Mouse (Mus musculus) lung, postnatal 36 days (tissue): Measurements from ENCODE around the gene Rac1.
"Not testable (repeated sequence)": the region's sequence is repeated elsewhere in the genome, so short reads cannot be mapped to it uniquely, and the experiment has no call there.

Experiments
- DNase-seq: peaks from one replicate; pipeline ENCODE4 v3.0.0; 2022; ENCODE audit warnings: mixed read lengths

Rac1 gene

DNA sequence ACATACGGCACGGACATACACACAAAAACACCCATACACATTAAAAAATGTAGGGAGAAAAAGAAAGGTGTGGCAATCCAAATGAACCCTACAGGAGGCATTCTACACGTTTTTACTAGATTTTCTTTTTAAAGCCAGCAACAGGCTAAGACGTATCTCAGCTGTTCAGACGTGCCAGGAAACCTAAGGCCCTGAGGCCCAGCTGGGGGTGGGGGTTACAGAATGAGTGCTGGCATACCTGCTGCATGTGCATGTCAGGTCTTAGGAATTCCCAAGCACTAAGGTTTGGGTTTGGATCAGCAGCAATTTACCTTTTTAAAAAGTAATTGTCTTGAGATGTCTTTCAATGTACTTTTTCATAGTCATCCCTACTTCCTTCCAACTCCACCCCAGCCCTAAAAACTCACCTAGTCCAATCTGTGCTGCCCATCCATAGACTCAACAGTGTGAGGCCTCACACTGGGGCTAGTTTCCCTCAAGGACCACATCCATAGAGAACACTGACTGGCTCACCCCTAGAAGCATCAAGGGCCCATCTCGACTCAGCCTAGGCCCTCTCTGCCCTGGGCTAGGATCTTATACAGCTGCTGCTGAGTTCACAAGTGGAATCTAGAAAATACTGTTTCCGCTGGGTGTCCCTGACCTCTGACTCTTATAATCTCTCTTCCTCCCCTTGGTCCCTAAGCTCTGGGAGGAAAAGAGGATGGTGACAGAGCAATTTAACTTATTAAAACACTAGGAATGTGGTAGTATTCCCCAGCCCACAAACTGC, 2.2 kb downstream of the Rac1 start:
- no peak for DNase-seq

- no peak for DNase-seq
Observed at GRCm38 (mm10) chr5:143522882-143523281, 5.0 kb downstream of the Rac1 start.

DNA sequence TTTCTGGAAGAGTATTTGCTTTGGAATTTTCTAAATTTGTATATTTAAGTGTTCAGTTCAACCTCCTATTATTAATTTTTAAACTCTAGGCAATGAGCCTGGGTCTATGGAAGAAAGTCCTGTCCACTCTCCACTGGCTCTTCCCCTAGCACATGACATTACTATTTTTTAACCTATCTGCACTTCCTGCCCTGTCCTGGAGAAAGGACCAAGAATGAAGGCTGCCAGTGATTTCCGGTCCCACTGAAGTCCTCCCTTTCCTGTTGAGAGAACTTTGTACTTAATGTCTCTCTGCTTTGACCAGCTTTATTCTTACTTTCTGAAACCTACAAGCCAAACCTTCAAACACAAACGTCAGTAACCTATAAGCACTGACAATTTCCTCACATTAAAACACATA, 7.4 kb downstream of the Rac1 start:
- peak; percentile 72 for DNase-seq

DNA sequence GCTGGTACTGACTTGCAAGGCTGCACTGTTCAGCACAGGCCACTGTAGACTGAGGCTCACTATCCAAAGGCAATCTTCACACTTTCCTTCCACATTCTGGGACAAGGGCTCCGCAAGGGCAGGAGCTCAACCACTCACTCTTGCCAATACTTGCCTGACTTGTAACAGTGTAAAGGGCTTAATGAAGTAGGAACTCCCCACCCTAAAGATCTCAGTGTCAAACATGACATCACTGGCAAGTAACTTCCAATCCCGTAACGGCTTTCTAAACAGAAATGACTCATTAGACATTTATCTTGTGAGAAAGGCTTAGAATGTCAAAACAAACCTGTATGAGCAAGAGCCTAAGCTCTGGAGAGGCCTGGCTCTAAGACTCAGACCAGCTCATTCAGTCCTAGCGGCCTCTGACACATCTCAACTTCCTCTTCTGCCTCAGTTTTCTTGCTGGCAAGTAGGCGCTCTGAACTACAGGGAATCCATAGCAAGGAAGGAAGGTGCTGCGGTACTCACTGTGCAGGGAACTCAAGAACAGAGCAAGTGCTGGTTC, 9.7 kb downstream of the Rac1 start:
- DNase-seq: peak; percentile 47

- DNase-seq: peak; percentile 55
Observed at GRCm38 (mm10) chr5:143517436-143517835, 10.4 kb downstream of the Rac1 start.

GRCm38 (mm10) chr5:143517005-143517404, 10.8 kb downstream of the Rac1 start:
- DNase-seq: no peak

- DNase-seq: no peak
Observed at GRCm38 (mm10) chr5:143514878-143515277, 13.0 kb downstream of the Rac1 start.

DNA sequence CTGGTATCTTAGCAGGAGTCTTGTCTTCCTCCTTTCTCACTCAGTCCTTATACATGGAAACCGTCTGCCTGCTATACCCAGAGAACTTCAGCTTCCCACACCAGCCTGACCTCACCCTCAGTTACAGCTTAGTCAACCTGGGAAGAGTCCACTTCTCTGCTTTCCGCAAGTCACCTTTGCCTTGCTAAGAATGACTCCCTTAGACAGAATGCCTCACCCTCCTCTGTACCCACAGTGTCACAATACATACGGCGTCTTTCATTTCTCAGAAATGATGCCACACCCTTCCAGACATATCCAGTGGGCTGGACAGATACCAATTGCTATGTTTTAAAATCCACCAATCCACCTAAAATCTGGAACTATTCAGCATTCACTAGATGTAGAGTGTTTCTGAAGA, 15.5 kb downstream of the Rac1 start:
- DNase-seq: peak; percentile 56

DNA sequence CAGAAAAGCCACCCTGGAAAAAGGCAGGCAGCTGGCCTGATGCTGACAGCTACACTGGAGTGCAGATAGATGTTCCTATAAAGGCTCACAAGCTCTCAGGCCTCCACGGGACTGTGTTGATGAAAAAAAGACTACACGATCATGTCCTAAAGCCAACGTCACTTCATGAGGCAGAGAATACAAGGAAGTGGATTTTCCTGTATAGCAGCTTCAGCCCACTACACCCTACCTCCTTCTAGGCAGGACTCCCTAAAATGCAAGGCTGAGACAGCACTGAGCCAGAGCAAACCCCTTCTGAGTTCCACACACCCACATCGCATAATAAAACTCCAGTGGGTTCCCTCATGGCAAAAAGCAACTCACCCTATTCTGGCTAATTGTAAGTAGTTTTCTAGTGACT, 16.3 kb downstream of the Rac1 start:
- DNase-seq: peak; percentile 51

DNA sequence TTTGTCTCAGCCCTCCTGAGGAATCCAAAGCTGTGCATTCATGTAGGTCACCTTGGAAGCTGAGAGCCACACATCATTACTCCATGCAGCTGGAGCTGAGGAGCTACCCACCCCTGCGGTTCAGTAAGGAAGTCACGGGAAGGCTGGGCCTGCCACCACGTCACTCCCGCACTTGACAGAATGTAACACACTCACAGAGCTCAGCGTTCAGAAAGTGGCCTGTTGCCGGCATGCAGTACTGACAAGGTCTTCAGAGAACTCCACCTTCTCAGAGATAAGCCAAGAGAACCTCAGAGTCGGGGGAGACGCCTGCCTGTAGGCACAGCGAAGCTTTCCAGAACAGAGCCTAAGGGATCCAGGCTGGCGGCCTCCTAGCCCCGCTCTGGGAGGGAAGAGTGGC, 18.1 kb downstream of the Rac1 start:
- peak; percentile 76 for DNase-seq

GRCm38 (mm10) chr5:143509294-143509693, 18.5 kb downstream of the Rac1 start:
- no peak for DNase-seq

- DNase-seq: no peak
Observed at GRCm38 (mm10) chr5:143505545-143505944, 22.3 kb downstream of the Rac1 start.

GRCm38 (mm10) chr5:143505056-143505455, 22.8 kb downstream of the Rac1 start:
- DNase-seq: no peak

GRCm38 (mm10) chr5:143504453-143504852, 23.4 kb downstream of the Rac1 start:
- peak; percentile 55 for DNase-seq

DNA sequence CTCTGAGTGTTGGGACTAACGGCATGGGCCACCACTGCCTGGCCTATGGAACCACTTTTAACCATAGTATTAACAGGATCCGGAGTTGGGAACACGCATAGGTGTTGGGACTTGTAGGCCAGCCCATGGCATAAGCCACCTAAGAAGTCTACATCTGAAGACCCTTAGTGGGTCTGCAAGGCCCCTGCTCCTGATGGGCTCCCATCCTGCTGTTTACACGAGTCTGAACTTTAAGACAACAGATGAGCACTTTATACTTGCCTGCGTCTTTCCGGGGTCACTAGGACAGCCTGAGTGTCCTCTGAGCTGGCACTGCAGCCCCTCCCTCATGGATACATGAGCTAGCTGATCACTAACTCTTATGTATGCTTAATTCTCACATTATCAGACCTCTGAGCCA, 24.1 kb downstream of the Rac1 start:
- DNase-seq: no peak

DNA sequence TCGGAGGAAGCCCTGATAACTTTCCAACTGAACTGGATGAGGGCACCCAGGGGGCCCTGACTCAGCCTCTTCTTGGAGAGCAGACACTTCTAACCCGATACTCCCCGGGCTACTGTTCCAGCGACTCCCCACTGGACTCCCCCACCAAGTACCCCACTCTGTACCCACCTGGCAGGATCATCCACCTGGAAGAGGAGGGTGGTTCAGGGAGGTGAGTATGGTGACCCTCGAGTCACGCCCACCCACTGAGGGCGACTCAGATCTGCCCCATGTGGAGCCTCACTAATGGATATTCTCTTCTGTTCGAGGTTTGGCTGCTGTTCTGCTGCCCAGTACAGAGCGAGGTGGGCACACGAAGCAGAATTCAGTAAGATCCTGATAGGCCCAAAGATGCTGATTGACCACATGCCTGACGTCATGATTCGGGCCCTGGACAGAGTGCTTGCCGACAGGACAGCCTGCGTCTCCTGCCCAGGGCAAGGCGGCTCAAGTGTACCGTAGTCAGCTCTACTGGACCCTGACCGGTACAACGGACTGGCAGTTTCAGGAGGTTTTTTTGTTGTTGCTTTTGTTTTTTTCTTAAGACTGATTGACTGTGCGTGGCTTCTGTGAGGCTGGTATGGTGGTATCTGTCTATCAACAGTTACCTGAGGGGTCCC, 24.8 kb downstream of the Rac1 start:
- no peak for DNase-seq

DNA sequence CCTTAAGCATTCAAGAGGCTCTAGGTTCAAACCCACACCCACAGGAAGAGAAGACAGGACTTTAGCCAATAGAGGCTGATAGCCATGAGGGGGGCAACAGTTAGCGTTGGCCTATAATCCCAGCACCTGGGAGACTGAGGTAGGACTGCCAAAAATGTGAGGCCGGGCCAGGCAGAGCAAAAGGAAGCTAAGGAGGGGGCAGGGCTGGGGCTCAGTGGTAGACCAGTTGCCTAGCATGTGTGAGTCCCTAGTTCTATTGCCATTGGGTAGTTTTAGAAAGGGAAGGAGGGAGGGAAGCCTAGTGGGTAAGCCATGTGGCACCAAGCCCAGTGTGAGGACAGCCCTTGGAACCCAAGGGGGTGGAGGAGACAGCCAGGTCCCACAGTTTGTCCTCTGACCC, 26.2 kb downstream of the Rac1 start:
- no peak for DNase-seq

- DNase-seq: no peak
Observed at GRCm38 (mm10) chr5:143501140-143501539, 26.7 kb downstream of the Rac1 start.

GRCm38 (mm10) chr5:143500711-143501110, 27.1 kb downstream of the Rac1 start:
- not testable (repeated sequence) for DNase-seq

DNA sequence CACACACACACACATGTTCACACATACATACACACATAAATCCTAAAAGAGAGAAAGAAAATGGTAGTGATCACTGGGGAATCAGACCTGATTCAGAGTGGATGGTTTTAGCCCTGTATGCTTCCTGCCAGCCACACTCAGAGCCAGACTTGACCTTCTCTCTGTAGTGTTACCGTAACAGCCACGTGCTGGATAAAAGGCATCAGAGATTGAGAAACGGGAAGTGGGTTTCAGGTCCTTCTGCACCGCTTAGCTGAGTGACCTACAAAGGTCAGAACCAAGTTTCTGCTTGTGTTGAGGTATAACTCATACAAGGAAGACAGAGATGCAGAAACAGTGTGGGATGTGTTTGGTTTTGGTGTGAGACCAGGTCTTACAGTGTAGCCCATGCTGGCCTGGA, 28.1 kb downstream of the Rac1 start:
- DNase-seq: no peak

DNA sequence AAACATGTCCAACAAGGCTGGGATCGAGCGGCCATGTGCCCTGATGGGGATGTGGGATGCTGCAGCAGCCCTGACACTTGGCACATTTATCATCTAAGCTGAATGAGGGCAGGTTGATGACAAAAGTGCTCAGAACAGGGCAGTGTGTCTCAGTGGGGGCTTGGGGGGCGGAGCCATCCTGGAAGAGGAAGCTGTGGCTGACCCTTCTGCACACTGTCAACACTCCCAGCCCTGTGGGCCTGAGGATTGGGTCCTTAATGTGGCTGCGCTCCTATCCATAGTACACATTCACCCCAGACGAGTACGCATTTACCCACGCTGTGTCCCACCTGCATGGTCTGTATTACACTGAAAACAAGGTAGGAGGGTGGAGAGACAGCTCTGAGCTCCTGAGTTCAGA, 28.6 kb downstream of the Rac1 start:
- DNase-seq: no peak

GRCm38 (mm10) chr5:143497451-143497850, 30.4 kb downstream of the Rac1 start:
- DNase-seq: no peak

GRCm38 (mm10) chr5:143495708-143496107, 32.1 kb downstream of the Rac1 start:
- DNase-seq: no peak

- no peak for DNase-seq
Observed at GRCm38 (mm10) chr5:143493163-143493562, 34.7 kb downstream of the Rac1 start.
